Mouse (Mus musculus) midbrain, postnatal 0 days (tissue): ENCODE measurements around the gene St3gal5. TPM values are rescaled to one million over a fixed set of nuclear protein-coding genes. Genes with fewer than 3 reads are reported as not detected.
A peak's percentile ranks its signal among the peaks of the same experiment; 100 is the strongest.

ENCODE experiments used
- ATAC-seq: fragments of 200-750 bp; cut with Nextera tagmentation; 2 replicates; pipeline ENCODE4 v1.8.0; 2017; ENCODE audit warnings: moderate number of reproducible peaks, mild to moderate bottlenecking, moderate TSS enrichment, moderate library complexity; ENCODE audit not compliant: low FRiP score
- DNase-seq: peaks from one replicate; pipeline ENCODE4 v3.0.0-alpha.2; 2015; ENCODE audit warnings: low spot score
- H3K27ac ChIP-seq: fragments of 300-500 bp; sonication (generic); 2 replicates; pipeline ENCODE4 v1.5.1; 2014; ENCODE audit warnings: low read depth, mild to moderate bottlenecking, low read length, mixed read lengths
- H3K27me3 ChIP-seq: fragments of 300-500 bp; sonication (generic); 2 replicates; pipeline ENCODE4 v1.6.1; 2014; ENCODE audit warnings: low read length, control low read depth, mixed read lengths; ENCODE audit not compliant: insufficient read depth
- H3K36me3 ChIP-seq: fragments of 300-500 bp; sonication (generic); 2 replicates; pipeline ENCODE4 v1.6.1; 2014; ENCODE audit warnings: low read length, control low read depth, mixed read lengths; ENCODE audit not compliant: insufficient read depth
- H3K4me1 ChIP-seq: fragments of 300-500 bp; sonication (generic); 2 replicates; pipeline ENCODE4 v1.6.1; 2014; ENCODE audit warnings: mild to moderate bottlenecking, control low read depth, antibody characterized with exemption, low read length, mixed read lengths; ENCODE audit not compliant: insufficient read depth
- H3K4me2 ChIP-seq: fragments of 300-500 bp; sonication (generic); 2 replicates; pipeline ENCODE4 v1.6.1; 2014; ENCODE audit warnings: low read depth, mild to moderate bottlenecking, low read length, mixed read lengths; ENCODE audit not compliant: poor library complexity, severe bottlenecking
- H3K4me3 ChIP-seq: fragments of 300-500 bp; sonication (generic); 2 replicates; pipeline ENCODE4 v1.5.1; 2014; ENCODE audit warnings: low read depth, mild to moderate bottlenecking, low read length, moderate library complexity
- H3K9ac ChIP-seq: fragments of 300-500 bp; sonication (generic); replicated peaks from 2 replicates; pipeline ENCODE4 v1.6.1; 2014; ENCODE audit warnings: mild to moderate bottlenecking, low read length, moderate library complexity, mixed read lengths; ENCODE audit not compliant: poor library complexity, severe bottlenecking
- H3K9me3 ChIP-seq: fragments of 300-500 bp; sonication (generic); 2 replicates; pipeline ENCODE4 v1.6.1; 2016; ENCODE audit warnings: low read length, control low read depth
- CTCF ChIP-seq: IDR thresholded peaks from 2 replicates; pipeline ENCODE4 v1.5.1; 2016; ENCODE audit warnings: antibody characterized with exemption, mild to moderate bottlenecking
- WGBS: fragments of 180-500 bp; shearing (Covaris S2); extraction: QIAGEN DNeasy Blood & Tissue Kit; methylation state at CpG from one replicate; pipeline ENCODE4 v1.1.7; 2014; 5-methylcytosine and 5-hydroxymethylcytosine counted together
- polyA plus RNA-seq: library from polyadenylated mRNA; unstranded; fragments of >200 nt; fragmentation: Nextera tagmentation; extraction: Ambion mirVana; gene quantifications from 2 replicates; pipeline ENCODE4 v1.2.1, GENCODE M21; 2015
- total RNA-seq: library from RNA; depleted of rRNA; stranded (reverse); fragments of >200 nt; gene quantifications from 2 replicates; pipeline ENCODE4 v1.2.3, GENCODE M21; 2014

The St3gal5 gene
- total and polyA plus RNA-seq, 2 experiments from 2014 or later: 24.0 to 51.9 TPM

- Histone ChIP-seq H3K9me3 (no peaks in the 10 kb centered on the region), H3K9ac (no peak overlapping the region), H3K36me3 (no peaks in the 10 kb centered on the region), H3K4me2 (no peak overlapping the region), H3K27me3 (no peaks in the 10 kb centered on the region), H3K4me3 (no peak overlapping the region), H3K4me1 (no peaks in the 10 kb centered on the region), H3K27ac (no peak overlapping the region)
- WGBS: 23% methylated on average over 20 of the region's 20 CpGs
- peak; percentile 94 for DNase-seq
- peak; percentile 90 for ATAC-seq
- TF ChIP-seq CTCF: peak; percentile 96
These were observed 67.2 kb downstream of the St3gal5 start for GRCm38 (mm10) chr6:72164321-72165275.

- Histone ChIP-seq H3K27ac (no peak overlapping the region), H3K9me3 (no peaks in the 10 kb centered on the region), H3K36me3 (no peaks in the 10 kb centered on the region), H3K9ac (no peak overlapping the region), H3K4me3 (no peak overlapping the region), H3K4me2 (no peak overlapping the region), H3K4me1 (no peaks in the 10 kb centered on the region), H3K27me3 (no peaks in the 10 kb centered on the region)
- DNase-seq (no peak), ATAC-seq (no peak)
- TF ChIP-seq CTCF: no peak
- whole genome bisulfite sequencing: 43% methylated on average over 2 of the region's 2 CpGs
These were observed 68.5 kb downstream of the St3gal5 start for GRCm38 (mm10) chr6:72165907-72166306.

- Histone ChIP-seq H3K9me3 (no peaks in the 10 kb centered on the region), H3K9ac (no peak overlapping the region), H3K4me1 (no peaks in the 10 kb centered on the region), H3K27ac (no peak overlapping the region), H3K27me3 (no peaks in the 10 kb centered on the region), H3K4me2 (no peak overlapping the region), H3K4me3 (no peak overlapping the region), H3K36me3 (no peaks in the 10 kb centered on the region)
- DNase-seq (no peak), ATAC-seq (no peak)
- WGBS: 87% methylated on average over 3 of the region's 3 CpGs
- TF ChIP-seq CTCF: no peak
These were observed 74.0 kb downstream of the St3gal5 start for GRCm38 (mm10) chr6:72171391-72171790.

- H3K9ac ChIP-seq: no peak overlapping the region
- TF ChIP-seq CTCF: no peak
These were observed 76.0 kb downstream of the St3gal5 start for GRCm38 (mm10) chr6:72173350-72173749.

GRCm38 (mm10) chr6:72175419-72175818 is 78.0 kb downstream of the St3gal5 start:
- WGBS: 28% methylated on average over 3 of the region's 3 CpGs
- Histone ChIP-seq H3K4me3 (no peak overlapping the region), H3K27me3 (no peaks in the 10 kb centered on the region), H3K4me2 (no peak overlapping the region), H3K4me1 (no peaks in the 10 kb centered on the region), H3K9me3 (no peaks in the 10 kb centered on the region), H3K27ac (no peak overlapping the region), H3K9ac (no peak overlapping the region), H3K36me3 (no peaks in the 10 kb centered on the region)
- no peak for DNase-seq
- TF ChIP-seq CTCF: no peak
- ATAC-seq: no peak

More at GRCm38 (mm10) chr6:72173350-72173749, 76.0 kb downstream of the St3gal5 start:
- ATAC-seq (no peak), DNase-seq (no peak)
- Histone ChIP-seq H3K27ac (no peak overlapping the region), H3K27me3 (no peaks in the 10 kb centered on the region), H3K9me3 (no peaks in the 10 kb centered on the region), H3K4me3 (no peak overlapping the region), H3K4me2 (no peak overlapping the region), H3K4me1 (no peaks in the 10 kb centered on the region), H3K36me3 (no peaks in the 10 kb centered on the region)
- 86% methylated on average over 1 of the region's 1 CpGs for WGBS

GRCm38 (mm10) chr6:72176004-72176403 is 78.6 kb downstream of the St3gal5 start:
- H3K4me1 ChIP-seq: no peaks in the 10 kb centered on the region
- WGBS: 51% methylated on average over 5 of the region's 5 CpGs
- no peak overlapping the region for H3K9ac ChIP-seq
- no peak overlapping the region for H3K4me2 ChIP-seq
- ATAC-seq (no peak), DNase-seq (no peak)
- no peak overlapping the region for H3K4me3 ChIP-seq
- no peaks in the 10 kb centered on the region for H3K27me3 ChIP-seq
- no peaks in the 10 kb centered on the region for H3K9me3 ChIP-seq
- H3K36me3 ChIP-seq: no peaks in the 10 kb centered on the region
- H3K27ac ChIP-seq: no peak overlapping the region
- TF ChIP-seq CTCF: no peak
